Mouse (Mus musculus) adrenal gland, adult 18-20 months (tissue): ENCODE data around the gene Mycl. TPM values are rescaled to one million over a fixed set of nuclear protein-coding genes. Genes with fewer than 3 reads are reported as not detected.
A peak's percentile ranks its signal among the peaks of the same experiment; 100 is the strongest.

Experiments used
- DNase-seq, 2 experiments: peaks; one replicate each; pipeline ENCODE4 v3.0.0; 2021 to 2022; ENCODE audit warnings: low spot score in 2 of 2
- total RNA-seq, 2 experiments: library from RNA; stranded (reverse); gene quantifications; 1 replicate in 1 of 2; 2 replicates in 1 of 2; pipeline ENCODE4 v1.2.3; 2021

Mycl gene
- total RNA-seq, 2 experiments from 2014 or later: 2.2 to 2.9 TPM

DNA sequence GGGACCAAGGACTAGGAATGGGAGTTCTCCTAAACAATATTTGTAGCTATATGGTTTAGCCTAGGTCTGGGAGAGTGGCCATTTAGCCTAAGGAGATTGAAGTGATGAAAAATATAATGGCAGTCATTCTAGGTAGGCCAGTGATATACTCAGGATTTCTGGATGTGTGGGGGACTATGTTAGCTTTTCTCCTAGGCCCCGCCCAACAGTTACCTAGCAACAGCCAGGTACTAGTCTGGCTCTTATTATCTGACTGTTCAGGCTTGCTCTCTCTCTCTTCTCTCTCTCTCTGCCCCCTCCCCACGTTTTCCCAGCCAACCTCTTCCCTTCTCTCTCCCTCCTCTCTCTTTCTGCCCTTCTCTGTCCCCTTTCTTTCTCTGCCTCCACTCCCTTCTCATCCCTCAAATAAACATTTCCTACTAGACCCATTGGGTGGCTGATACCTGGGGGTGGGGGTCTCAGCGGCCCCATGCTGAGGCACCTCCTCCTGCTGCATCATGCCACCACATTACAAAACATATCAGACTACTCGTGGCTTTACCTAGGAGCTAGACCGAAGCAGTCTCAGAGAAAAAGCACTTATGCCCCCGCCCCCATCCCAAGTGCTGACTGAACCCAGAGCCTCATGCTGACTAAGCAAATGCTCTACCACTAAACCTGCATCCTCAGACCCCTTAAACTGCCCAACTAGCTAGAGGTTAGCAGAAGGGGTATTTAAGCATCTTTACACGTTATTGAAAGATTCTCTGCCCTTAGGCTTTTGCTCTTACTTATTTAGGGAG, 19.2 kb downstream of the Mycl start:
- DNase-seq: no peak

DNA sequence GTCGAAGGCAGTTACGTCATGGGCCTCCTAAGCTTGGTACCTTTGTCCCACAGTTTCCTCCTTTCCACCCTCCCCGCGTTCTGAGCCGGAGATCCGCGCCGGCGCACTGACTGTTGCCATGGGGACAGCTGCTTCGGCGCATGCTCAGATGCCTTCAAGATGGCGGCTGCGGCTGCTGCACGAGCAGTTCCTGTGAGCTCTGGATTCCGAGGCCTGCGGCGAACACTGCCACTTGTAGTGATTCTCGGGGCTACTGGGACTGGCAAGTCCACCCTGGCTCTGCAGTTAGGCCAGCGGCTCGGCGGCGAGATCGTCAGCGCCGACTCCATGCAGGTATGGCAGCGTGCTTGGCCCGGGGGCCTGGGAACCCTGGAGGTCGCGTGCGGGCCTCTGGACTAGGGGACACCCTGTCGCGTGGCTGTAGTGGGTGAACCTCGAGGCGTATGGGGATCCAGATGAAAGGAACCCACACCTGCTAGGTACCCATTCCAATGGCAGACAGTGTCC, 21.1 kb downstream of the Mycl start, which contains the start of gene Trit1:
Gene Trit1, plus strand, starts transcription at position 147 of the 507 bp plus-strand sequence.
- peak; percentile 92 to 93 for DNase-seq

DNA sequence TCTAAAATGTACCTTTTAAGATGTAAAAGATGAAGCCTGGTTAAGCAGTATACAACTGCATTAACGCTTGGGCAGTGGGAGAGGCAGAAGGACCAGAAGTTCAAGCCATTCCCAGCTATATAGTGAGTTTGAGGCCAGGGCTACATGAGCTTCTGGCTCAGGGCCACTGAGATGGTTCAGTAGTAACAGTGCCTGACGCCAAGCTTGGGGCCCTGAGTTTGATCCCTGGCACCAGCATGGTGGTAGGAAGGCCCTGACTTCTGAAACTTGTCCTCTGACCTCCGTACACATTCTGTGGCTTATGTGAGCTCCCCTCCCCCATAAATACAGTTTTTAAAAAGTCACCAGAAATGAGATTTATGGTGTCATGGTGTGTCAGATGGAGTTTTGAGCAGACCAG, 26.1 kb downstream of the Mycl start:
- no peak for DNase-seq

DNA sequence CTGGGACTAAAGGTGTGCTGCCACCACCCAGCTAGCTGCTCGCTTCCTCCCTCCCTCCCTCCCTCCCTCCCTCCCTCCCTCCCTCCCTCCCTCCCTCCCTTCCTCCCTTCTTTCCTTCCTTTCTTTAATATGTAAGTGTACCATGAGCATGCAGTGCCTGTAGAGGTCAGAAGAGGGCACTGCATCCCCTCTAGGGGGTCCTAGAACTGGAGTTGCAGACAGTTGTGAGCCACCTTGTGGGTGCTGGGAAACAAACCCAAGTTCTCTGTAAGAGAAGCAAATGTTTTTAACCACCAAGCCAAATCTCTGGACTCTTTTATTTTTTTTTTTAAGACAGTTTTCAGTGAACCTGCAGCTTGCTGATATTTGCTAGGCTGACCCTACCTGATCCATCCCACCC, 27.4 kb downstream of the Mycl start:
- no peak for DNase-seq

DNA sequence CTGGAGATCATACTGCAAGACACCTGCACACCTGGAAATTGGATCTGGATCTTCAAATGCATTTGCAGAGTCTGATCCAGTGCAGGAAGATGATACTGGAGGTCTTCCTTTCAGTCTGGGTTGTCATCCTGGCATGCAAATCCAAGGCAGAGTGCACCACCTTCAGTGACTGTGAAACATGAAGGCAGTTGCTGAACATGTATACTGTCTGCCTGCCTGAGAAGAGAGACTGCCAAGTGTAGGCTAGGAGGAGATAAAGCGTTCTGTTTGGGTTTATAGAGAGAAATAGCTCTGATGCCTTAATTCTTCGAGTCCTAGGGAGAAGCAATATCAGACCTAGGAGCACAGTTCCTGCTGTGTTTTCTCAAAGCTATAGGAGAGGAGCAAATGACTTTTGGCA, 30.0 kb downstream of the Mycl start:
- DNase-seq: no peak

DNA sequence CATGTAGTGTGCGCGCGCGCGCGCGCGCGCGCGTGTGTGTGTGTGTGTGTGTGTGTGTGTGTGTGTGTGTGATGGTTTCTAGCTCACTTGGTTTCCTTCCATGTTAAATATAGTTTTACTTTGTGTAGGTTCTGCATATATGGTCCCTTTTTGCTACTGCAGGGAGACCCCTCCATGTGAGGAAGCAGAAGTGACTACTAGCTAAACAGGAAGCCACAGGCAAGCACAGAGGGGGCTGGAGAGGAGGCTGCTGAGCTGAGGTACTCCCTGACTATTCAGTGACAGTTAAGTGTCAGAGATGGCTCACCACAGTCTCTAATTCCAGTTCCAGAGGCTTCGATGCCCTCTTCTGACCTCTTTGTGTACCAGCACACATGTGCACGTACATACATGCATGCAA, 30.7 kb downstream of the Mycl start:
- no peak for DNase-seq

DNA sequence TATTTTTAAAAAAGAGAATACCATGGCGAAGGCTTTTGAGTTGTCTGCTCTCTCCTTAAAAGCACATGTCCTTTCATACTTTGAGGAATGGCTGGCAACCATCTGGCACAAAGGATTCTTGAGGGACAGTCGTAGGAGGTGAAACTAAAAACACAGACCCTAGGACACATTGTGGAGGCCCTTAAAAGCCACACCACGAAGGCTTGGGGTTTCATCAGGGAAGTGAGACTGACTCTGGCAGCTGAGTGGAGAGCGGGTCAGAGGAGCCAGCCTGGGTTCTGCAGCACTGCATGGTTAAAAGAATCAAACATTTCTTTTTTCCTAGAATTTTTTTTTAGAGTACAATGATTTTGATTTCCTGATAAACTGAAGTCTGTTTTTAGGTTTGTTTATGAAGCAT, 31.1 kb downstream of the Mycl start:
- no peak for DNase-seq

DNA sequence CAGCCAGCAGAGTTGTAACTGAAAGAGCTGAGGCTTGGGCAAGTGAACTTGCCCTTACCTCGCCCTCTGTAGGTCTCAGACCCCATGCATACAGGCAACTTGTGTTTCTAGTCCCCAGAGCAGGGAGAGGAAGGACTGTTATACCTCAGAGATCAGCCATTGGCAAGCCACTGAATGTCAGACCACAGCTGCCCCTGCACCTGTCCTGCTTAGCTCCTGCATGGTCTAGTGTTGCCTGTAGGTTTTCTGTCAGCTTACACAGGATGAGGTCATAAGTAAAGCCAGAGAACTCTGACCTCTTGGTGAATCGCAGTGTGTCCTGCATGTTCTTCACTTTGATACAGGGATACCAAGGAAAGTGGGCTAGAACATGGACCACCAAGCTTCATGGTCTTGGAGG, 39.4 kb downstream of the Mycl start:
- DNase-seq: no peak

DNA sequence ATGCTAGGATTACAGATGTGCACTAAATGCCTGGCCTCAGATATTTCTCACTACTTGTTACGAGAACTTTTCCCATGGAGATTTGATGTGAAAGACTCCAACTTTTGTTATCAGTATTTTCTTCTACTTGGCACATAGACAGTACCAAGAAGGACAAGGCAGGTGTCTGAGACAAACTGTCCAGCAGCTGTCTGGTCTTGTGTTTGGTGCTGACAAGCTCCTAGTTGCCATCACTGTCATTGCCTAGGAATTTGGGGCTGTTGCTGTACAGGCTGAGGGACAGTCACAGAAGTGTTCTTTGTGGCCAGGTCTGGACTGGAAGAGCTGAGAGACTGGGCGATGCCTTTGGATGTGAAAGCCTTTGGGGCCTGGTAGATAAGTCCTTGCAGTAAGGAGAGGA, 40.2 kb downstream of the Mycl start:
- DNase-seq: no peak

DNA sequence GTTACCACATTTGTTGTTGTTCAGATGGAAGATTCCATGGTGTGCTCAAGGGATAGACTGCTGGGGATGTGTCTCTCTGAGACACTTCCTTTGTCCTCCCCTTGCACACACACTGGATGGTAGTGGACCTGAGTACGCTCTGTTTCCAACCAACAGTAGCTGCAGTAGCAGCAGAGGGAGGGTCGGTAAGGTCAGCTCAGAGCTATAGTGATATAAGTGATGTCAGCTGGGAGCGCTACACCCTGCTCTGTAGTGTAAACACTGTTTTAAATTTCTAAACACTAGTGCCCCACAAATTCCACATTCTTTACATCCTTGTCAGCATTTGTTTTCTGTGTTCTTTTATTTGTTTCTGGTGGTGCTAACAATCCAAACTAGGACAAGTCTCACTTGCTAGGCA, 41.3 kb downstream of the Mycl start:
- no peak for DNase-seq

DNA sequence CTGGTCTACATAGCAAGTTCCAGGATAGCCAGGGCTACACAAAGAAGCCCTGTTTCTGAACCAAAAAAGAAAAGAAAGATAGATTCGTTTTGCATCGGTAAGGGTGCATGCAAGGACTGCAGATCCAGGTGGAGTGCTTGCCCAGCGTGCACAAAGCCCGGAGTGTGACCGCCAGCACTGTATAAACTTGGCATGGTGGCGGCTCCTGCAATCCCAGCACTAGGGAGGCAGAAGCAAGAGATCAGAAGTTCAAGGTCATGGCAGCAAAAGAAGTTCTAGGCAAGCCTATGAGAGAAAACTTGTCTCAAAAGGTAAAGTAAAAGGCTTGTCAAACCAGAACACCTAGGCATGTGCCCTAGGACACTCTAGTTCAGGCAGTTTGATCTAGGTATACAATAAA, 45.7 kb downstream of the Mycl start:
- DNase-seq: no peak

DNA sequence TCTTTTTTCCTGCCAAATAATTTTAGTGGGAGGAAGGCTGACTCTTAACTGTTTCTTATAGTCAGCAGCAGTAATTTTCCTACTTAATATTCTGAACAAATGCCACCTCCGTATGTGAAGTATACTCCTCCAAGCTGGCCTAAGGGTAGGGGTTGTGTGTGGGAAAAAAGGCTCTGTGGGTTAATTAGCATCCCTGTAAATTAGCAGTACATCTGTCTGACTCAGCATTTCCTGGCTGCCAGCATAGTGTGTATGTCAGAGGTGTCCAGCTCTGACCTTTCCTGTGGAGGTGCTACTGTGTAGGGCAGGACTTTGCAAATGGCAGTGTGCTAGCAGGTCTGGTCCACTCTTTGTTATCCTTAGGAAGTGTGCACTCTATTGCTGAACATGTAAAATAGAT, 48.4 kb downstream of the Mycl start:
- DNase-seq: no peak

DNA sequence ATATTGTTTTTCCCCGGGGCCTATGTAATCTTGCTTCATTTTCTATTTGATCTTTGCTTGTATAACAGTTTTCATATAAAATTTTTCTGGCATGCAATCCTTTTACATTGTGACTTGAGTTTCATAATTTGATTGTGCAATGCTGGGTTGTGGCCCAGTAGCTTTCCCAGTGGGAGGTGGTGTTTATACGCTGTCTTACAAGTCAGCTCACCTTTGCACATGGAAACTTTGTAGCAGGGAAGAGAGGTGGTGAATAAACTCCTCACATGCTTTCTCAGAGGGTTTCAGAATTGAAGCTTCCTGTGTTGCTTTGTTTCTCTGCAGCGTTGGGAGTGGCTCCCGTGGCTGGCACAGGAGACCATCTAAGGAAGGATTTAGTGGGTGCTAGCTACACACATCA, 49.4 kb downstream of the Mycl start:
- DNase-seq: no peak

DNA sequence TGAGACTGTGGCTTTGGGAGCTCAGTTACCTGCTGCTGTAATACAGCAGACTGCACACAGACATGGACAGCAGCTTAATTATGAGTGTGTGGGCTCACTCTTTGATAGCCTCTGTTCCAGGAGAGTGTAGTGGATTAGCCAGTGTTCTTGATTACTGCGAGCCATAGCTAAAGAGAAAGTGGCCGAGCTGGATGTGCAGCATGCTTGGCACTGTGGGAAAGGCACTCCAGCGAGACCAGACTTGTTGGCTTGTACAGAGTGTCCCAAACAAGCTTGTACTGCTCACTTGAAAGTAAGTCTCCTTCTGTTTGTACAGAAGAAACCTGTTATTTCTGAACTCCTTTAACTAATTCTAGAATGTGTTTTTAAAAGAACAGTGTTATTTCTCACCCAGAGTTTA, 50.8 kb downstream of the Mycl start:
- DNase-seq: no peak

DNA sequence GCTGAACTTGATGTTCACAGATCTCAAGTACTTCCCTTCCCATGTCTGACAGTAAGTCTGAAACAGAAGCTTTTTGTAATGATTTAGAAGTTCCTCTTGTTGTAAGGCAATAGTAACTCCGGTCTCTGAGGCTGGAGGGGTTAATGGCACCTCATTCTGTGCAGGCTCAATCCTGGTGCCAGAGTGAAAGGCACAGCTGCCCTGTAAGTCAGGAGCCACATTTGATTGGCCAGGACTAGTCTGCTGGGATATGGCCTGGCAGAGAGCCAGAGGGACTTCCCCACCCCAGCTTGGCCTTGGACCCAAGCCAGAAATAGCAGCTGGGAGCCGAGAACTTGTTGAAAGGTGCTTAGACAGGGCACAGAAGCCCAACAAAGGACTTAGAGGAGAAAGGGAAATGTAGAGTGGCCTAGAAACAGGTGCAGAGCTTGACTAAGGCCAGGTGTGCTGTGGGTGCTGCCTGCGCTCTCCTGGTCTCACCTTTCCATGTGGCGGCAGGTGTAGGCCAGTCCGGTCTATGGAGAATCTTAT, 55.3 kb downstream of the Mycl start:
- DNase-seq: peak; percentile 73 to 78

Other genes with a start within 250 kb of the Mycl start
- gene Ppt1, start 159.4 kb upstream of the Mycl start, total RNA-seq: 10 to 100 TPM; 71.4 to 79.5 TPM
- gene Cap1, start 109.6 kb upstream of the Mycl start, total RNA-seq: 100 to 1,000 TPM; 142 to 155 TPM
- 10 to 100 TPM; 17.3 to 27.3 TPM for gene Mfsd2a, start 34.5 kb upstream of the Mycl start, total RNA-seq
- 10 to 100 TPM; 18.2 to 19.7 TPM for gene Trit1, start 20.9 kb downstream of the Mycl start, total RNA-seq
- gene Bmp8b, start 109.5 kb downstream of the Mycl start, total RNA-seq: under 1 TPM; 0.17 to 0.38 TPM
- not detected for gene Oxct2b, start 120.6 kb downstream of the Mycl start, total RNA-seq
- gene Ppie, start 144.3 kb downstream of the Mycl start, total RNA-seq: 10 to 100 TPM; 47.4 to 53.0 TPM
- gene Hpcal4, start 187.6 kb downstream of the Mycl start, total RNA-seq: 1 to 10 TPM; 3.4 to 3.5 TPM
- gene Nt5c1a, start 205.9 kb downstream of the Mycl start, total RNA-seq: 10 to 100 TPM; 46.6 to 52.5 TPM
- 10 to 100 TPM in 1 of 2 experiments, 1 to 10 TPM in 1; 4.7 to 11.3 TPM for gene Heyl, start 237.9 kb downstream of the Mycl start, total RNA-seq